Mouse (Mus musculus) ovary, postnatal 36 days (tissue): ENCODE measurements at regions not wholly inside any gene's neighbourhood (a gene's known extent, or its start where the extent isn't known, plus 50 kb on each side); places are given as distances from the start of the nearest gene placed in this dataset.

Experiments used
- DNase-seq: peaks from one replicate; pipeline ENCODE4 v3.0.0; 2022; ENCODE audit warnings: low spot score, mixed read lengths

DNA sequence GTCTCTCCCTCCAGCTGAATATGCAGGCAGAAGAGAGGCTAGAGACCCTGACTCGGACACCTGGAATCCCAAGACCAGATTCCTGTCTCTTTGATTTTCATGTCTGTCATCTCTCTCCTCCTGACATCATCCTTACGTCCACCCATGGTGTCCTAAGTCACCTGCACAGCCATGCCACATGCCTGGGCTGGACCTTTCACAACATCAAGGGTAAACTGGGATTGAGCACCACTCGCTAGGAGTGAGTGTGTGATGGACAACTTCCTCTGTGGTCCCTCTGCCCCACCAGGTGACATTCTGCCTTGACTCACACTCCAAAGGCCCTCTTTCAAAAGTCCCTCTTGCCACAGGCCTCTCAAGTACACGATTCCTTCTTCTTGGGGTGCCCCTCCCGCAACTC is 244.1 kb downstream of the Bcl11b start:
- DNase-seq = no peak

DNA sequence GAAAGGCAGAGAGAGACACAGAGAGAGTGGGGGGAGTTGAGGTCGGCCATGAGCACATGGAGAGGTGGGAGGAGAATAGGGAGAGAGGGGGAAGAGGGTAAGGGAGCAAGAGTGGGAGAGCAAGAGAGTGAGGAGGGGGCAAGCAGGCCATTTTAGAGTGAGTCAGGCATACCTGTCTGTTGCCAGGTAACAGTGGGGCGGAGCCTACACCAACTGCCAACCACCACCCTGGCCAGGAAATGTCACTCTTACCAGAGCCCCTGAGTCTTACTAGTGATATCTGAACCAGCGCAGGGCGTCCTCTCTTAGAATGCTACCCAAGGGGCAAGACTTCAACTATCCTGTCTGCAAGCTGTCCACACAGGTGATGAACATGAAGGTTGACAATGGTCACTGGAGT is 243.5 kb downstream of the Bcl11b start:
- no peak for DNase-seq

DNA sequence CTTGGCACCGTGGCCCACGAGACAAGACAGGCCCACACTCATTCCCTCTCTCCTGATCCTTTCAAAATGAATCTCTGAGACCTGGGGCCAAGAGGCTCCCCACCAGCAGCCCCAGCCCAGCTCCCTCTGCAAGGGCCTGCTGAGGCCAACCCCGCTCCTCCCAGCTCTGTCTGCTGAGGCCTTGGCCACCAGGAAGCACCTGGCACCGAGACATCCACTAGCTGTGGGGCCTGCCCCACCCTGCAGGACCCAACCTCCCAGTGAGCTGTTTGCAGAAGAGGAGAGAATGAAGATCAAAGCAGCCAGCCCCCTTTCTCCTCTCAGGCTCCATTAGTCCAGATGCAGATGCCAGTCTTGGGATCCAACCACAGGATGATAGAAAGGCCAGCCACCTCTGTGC is 241.3 kb downstream of the Bcl11b start:
- no peak for DNase-seq

DNA sequence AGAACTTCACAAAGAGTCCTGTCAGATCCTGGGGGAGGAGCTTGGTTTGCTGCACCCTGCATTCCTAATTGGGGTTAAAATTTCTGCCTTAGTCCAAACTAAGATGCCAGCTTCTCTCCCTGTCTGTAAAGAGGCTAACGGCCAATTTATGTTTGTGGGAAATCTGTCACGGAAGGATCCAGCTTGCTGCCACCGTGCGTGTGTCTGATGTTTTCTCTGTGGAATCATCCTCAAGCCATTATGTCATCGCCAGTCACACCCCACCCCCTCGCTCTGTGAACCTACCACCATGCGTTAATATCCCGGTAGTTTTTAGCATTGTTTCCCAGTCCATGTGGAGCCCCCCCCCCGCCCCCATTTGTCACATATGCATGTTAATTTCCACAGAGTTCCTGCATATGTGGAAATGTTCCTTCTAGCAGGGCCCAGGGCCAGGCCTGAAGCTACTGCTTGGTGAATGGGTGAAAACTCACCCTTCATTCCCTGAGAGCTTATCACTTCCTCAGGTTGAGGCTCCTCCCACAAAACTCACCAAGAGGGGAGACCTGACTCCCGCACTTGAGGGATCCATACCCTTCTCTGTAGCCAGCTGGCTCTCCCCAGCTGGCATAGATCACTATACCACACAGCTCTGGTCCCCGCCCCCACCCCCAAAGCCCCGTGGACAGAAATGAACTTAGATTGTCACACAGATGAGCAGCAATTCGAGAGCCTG is 233.4 kb downstream of the Bcl11b start:
- DNase-seq = no peak

DNA sequence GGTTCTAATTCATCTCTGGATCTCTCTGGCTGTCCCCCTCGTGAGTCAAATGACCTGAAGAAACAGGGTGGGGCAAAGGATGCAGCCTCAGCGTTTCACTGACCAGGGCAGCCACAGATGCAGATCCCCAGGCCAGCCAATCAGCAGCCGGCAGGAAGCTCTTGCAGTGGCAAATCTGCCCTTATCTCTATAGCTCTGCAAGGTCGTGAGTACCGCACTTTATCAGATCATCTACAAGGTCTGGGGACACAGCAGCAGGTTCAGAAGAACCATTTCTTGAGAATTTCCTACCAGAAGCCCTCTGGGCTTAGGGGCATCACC is 232.9 kb downstream of the Bcl11b start:
- no peak for DNase-seq

DNA sequence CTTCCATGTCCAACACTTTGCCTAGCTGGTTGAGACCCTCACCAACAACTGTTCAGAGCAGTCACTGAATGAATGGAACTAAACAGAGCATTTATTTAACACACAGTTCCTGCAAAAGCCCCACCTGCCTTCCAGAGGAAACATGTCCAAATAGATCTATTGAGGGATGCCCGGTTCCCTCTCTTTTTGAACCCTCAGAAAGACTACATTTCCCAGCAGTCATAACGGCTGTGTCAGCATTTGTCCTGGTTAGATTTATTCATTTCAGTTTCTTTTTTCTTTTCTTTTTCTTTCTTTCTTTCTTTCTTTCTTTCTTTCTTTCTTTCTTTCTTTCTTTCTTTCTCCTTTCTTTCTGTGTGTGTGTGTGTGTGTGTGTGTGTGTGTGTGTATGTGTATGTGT is 232.1 kb downstream of the Bcl11b start:
- no peak for DNase-seq

DNA sequence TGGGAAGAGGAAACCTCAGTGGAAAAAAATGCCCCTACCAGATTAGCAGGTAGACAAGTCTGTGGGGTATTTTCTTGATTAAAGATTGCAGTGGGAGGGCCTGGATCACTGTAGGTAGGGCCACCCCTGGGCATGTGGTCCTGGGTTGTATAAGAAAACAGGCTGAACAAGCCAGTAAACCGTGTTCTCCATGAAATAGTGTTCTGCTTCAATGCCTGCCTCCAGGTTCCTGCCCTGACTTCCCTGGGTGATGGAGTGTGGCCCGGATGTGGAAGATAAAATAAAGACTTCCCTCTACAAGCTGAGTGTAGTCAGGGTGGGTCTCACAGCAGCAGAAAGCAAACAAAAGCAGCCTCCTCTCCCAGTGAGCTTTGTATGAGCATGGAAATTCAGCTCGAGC is 231.6 kb downstream of the Bcl11b start:
- DNase-seq = no peak

DNA sequence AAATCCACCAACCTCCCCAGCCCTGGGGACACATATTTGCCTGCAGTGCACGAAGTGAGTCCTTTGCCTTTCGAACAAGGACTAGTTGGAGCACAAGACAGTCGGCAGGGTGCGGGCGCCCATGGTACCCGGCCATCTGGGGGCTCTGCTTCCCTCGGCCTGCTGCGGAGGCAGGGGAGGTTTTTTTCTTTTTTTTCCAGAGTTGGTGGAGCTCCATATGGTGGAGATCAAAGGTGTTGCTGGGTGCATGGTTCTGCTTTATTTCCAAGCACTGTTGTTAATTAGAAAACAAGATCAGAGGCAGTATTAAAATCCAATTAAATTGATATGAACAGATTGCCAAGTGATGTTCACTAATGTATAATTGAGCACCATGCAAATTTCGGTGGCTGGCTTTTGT is 225.4 kb downstream of the Bcl11b start:
- DNase-seq = no peak

DNA sequence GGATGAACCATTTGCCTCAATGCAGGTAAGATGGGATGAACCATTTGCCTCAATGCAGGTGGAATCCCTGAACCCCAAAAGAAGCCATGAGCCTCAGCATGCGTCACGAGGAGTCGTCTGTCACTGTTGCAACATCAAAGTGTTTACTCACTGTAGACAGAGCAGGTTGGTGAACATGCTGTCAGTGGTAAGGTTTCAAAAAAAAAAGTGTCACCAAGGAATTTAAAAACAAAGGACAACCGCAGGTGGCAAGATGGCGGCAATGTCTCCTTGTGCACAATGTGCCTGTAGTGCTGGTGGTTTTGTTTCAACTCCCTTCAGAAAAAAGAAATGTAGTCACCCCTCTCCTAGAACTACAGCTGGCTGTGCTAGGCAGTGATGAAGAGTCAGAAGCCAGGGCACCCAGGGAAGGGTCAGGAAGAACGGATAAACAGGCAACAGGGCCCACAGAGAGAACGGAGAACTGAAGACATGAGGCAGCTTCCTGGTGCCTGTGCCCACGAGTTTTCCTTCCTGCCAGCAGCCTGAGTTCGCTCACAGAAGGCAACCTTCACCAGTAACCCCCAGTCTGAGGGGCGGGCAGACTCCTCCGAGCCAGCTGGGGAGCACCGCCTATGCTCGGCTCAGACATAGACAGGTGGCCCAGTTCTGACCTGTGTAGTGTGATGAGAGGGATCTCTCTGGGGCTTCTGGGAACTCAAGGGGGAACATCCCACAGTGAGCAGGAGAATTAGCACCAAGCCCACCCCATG is 223.9 kb downstream of the Bcl11b start:
- no peak for DNase-seq

DNA sequence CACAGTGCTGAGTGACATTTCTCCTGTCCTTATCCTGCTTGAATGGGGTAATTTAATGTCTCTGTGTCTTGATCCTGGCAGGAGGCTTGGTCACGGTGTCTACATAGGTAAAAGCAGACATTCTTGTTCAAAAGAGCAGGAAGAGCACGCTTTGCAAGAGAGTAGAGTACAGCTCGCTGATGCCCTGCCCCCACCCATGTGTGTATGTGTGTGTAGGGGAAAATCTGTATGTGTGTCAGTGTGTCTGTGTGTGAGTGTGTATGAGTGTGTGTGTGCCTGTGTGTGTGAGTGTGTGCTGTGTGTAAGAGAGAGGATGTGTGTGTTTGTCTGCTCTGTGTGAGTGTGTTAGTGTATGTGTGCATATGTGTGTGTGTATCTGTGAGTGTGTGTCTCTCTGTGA is 221.3 kb downstream of the Bcl11b start:
- DNase-seq = no peak

DNA sequence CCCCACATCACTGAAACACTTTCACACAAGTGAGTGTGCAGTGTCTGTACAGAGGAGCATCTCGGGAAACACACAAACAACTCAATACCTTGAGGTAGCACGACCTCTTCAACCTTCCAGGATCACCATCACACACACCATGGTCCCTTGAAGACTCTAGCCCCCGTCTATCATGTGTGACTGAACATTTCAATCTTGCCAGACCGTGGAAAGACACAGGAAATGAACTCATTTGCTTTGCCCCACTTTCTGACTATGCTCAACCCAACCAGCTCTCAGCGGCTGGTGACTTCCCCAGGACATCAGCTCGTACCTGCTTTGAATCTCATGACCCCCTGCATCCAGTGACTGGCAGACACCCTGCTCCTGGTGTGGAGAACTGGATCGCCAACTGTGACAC is 219.6 kb downstream of the Bcl11b start:
- no peak for DNase-seq

DNA sequence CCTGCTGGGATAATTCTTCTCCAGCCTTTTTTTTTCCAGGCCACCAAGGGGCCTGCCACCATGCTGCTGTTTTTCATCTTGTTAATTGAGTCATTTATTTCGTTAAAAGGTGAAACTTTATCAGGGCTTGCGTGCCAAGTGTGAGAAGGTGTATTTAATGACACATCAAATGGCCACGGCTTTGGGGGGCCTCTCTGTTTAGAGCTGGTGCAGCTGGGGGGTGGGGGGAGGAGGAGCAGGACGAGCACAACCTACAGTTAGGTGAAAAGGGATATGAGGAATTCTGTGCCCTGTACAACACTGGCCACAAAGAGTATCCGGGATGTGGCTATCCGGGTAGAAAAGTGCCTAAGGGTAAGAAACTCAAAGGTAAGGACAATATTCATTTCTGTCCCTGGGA is 213.6 kb downstream of the Bcl11b start:
- DNase-seq = no peak

DNA sequence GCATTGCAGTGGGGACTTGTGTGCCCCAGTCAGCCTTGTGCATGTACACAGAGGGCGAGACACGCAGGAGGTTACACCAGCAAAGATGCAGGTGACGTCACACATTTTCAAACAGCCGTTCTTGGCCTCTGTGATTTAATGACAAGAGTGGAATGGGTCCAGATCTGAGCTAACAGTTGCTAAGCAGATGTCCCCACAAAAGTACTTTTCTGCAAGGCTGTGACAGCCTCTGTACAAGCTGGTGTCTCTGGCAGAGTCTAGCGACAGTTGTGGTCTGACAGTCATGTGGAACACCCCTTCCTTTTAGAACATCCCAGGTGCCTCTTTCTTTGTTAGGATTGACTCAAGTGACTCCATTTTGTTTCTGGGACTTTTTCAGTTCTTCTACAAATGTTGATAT is 203.1 kb downstream of the Bcl11b start:
- no peak for DNase-seq

DNA sequence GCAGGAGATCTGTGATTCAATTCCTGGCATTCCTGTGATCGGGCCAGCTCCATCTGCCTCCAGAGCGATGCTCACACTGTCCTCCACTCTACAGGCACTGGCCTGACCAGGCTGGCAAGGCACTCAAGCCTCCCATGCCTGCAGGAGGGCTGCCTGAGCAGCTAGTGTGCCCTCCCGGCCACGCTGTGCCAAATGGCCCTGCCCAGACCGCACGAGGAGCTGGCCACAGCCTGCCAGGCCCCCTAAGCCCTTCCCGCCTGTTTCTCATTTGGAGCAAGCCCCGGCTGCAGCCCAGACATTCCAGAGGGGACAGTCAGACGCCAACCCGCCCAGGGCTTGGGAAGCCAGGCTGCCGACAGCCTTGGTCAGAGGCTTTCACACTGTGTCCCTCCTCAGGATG is 195.8 kb downstream of the Bcl11b start:
- no peak for DNase-seq

DNA sequence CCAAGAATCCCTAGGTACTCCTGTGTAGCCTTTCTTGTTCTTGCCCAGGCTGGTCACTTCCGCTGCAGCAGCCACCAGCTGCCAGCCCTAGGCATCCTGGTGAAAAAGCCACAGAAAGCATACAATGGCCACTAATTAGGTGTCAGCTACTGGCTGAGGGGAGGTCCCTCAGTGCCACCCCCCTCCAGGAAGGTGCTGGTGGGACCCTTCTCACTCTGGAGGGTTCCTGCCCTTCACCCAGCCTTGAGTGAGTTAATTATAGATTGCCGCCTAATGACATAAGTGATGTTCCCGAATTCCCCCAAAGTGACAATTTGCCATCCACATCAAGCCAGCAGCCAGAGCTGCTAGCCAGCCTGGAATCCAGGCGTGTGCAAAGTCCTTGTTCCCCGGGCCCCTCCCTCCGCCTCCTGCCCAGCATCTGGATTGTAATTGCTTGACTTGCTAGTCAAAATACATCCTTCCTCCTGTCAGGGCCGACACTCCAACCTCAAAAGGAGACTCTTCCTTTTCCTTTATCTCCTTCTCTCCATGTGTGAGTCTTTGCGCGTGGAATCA is 195.2 kb downstream of the Bcl11b start:
- DNase-seq = no peak

DNA sequence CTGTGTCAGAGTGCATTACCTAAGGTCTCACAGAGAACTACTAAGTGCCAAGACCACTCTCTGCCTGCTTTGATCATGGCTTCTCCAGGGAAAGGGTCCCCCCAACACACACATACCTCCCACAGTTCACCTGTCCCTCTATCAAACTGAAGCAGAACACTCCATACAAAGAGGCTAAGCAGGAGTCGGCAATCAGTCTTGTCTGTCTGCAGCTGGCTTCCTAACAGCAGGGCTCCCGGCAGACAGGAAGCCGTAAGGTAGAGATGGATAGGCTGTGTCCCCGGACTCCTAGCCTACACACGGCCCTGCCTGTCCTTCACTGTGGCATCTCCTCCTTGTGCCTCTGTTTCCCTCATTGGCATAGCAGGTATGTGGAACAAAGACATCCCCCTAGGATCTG is 192.2 kb downstream of the Bcl11b start:
- DNase-seq = no peak

DNA sequence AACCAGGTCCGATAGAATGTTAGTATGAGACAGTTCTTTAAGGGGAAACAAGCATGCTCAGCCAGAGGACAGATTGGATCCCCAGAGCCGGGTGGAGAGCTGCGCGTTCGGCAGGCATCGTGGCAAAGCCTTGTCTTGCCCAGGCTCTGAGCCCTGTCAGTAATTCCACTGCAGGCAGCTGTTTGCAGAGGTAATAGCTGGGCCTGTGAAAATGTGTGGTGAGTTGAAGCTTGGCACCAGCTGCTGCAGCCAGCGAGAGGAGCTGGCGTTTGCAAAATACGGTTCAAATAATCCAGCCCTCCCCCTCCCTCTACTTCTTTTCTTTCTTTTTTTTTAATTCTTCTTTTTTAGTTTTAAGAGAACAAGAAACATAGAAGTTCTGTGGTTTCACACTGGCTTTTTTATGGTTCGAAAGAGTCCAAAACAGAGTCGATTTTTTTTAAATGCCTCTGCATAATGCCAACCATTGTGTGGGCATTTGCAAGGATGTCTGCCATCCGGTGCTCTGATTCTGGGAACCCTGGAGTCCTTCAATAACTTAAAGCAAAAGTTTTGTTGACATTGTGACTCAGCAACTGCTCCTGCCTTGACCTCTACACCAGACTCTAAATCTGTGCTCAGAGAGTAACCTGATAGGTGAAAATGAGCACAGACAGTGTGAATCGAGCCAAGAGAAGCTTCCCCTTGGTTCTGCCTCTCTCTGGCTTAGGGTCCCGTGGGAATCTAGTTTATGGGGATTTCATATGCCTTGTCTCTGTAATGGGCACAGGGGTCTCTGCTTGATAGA is 190.7 kb downstream of the Bcl11b start:
- DNase-seq = no peak

DNA sequence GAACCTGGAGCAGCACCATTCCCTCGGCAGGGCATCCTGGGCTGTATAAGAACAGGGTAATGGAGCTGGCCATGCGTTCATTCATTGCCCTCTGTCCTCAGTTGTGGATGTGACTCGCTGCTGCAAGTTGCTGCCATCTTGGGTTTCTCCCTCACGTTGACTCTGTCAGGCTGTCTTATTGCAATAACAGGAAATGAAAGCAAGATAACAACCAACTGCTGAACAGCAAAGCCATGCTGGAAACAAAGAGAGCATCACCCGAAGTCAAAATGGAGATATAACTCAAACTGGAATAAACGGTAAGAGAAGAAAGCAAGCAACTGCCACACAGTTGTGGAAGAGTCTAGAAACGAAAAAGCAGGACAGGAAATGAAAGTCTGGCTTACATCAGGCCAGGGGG is 188.5 kb downstream of the Bcl11b start:
- no peak for DNase-seq

DNA sequence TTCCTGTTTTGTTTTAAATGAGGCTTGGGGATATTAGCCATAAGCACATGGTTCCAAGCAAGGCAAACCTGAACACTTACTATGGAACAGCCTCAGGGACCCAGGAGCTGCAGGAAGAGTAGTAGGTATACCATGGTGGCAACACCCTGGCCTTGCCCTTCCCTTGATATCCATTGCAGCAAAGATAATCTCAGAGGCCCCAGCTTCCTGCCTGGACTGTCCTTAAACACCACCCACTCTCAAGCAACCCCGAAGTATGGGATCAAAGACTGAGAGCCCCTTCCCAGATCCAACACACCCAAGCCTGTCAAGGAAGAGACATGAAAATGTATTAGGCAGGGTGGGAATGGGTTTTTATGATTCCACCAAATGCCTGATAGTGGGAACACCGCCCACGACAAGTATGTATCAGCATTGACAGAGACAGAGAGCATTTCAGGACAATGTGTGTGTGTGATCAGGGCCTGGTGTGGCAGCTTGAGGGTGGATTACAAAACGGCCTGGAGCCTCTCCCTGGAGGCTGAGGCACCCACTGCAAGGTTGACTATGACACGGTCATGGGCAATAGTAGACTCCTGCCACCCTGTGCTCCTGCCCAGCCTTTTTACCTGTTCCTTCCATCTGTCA is 179.5 kb downstream of the Bcl11b start:
- no peak for DNase-seq

DNA sequence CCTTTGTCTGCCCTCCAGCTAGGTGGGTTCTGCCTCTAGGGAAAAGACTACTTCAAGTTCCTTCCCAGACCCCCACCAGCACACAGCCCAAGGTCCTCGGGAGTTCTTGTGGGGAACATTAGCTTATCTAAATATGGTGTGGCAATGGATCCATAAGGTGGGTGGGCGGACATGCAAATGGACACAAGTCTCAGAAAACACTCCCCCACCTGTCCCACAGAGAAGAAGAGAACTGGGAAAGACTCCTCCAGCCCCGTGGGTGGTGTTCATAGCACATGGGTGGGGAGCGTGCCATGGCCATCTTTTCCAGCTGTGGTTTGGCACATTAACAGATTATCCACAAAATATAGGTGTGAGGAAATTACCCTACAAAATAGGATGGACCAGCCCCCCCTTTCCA is 177.5 kb downstream of the Bcl11b start:
- DNase-seq = no peak

DNA sequence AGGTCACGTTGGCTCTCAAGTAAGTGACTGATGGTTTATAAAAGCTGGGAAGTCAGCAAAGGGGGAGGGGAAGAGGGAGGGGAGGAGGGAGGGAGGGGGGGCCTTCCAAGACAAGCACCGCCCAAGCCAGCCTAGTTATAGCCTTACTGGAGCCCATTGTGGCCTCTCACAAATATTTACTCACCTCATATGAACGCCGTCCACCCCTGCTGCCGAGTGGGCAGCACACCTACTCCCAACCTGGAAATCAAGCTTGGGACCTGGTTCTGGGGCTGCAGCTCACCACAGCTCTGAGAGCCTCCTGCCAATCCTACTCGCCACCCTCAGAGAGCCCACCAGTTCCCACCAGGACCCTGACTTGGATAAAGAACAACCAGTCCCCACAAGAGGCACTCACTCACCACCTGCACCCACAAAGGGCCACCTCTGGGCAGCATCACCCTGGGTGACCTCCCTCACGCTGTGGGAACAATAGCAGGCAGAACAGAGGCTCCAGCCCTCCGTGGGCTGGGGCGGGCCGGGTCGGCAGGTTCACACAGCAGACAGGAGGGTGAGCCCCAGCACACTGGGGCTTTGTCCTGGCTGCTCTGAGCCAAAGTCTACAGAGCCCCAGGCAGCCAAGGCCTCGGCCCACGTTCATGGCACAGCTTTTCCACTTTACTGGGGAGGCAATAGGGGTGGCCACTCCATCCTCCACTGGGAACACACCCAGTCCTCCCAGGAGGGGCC is 171.8 kb downstream of the Bcl11b start:
- DNase-seq = no peak

DNA sequence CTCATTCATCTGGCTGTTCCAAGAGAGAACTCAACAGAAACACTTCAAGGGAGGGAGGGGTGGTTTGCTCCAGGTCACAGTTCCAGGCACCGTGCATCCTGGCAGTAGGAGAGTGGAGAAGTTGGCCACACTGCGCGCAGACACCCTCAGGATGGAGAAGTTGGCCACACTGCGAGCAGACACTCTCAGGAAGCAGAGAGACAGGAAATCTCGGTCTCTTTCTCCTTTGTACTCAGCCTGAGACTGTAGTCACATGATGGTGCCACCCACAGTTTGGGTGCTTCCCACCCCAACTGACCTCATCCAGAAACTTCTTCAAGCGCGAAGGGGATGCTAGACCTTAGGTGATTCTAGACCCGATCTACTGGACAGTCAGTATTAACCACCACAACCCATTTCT is 170.4 kb downstream of the Bcl11b start:
- no peak for DNase-seq
